Mouse (Mus musculus) MEL (cell line): ENCODE data around the gene Plcxd2.

Experiments used
- EP300 ChIP-seq, 2 experiments: IDR thresholded peaks; 2 replicates each; pipeline ENCODE4 v1.6.1; 2011; ENCODE audit warnings: improper control_type of control experiment in 2 of 2, low read length in 2 of 2, low read depth in 1 of 2, mild to moderate bottlenecking in 1 of 2
- ETS1 ChIP-seq: IDR thresholded peaks from 2 replicates; pipeline ENCODE4 v1.6.1; 2012; ENCODE audit warnings: low read depth, mild to moderate bottlenecking, inconsistent platforms, low read length, improper control_type of control experiment, moderate library complexity
- GATA1 ChIP-seq: IDR thresholded peaks from 2 replicates; pipeline ENCODE4 v1.6.1; 2011; ENCODE audit warnings: low read depth, low read length, improper control_type of control experiment
- MAFK ChIP-seq: IDR thresholded peaks from 2 replicates; pipeline ENCODE4 v1.6.1; 2011; ENCODE audit warnings: low read depth, mild to moderate bottlenecking, low read length, improper control_type of control experiment, borderline replicate concordance
- POLR2A ChIP-seq, 2 experiments: IDR thresholded peaks; 2 replicates each; pipeline ENCODE4 v1.6.1; 2011 to 2012; ENCODE audit warnings: low read length in 2 of 2, mild to moderate bottlenecking in 2 of 2, control low read depth in 1 of 2, improper control_type of control experiment in 1 of 2, low read depth in 1 of 2, moderate library complexity in 1 of 2; ENCODE audit not compliant: control insufficient read depth in 1 of 2, insufficient read depth in 1 of 2, poor library complexity in 1 of 2
- SIN3A ChIP-seq: IDR thresholded peaks from 2 replicates; pipeline ENCODE4 v1.6.1; 2012; ENCODE audit warnings: low read length, improper control_type of control experiment, inconsistent platforms
- USF1 ChIP-seq: IDR thresholded peaks from 2 replicates; pipeline ENCODE4 v1.6.1; 2014; ENCODE audit warnings: low read depth, mild to moderate bottlenecking, inconsistent platforms, low read length, improper control_type of control experiment, moderate library complexity

GRCm38 (mm10) chr16:45963088-45963487, 46.9 kb downstream of the Plcxd2 start:
- TF ChIP-seq GATA1 (no peak), USF1 (no peak), POLR2A (IDR thresholded peaks at IDR 0.05; ENCODE audit: control insufficient read depth in 1 of 2, insufficient read depth in 1 of 2, low read depth in 1 of 2, low read length in 2 of 2, poor library complexity in 1 of 2) (no peak), SIN3A (no peak), EP300 (IDR thresholded peaks at IDR 0.05; ENCODE audit: low read depth in 1 of 2, low read length in 2 of 2) (no peak), MAFK (no peak), ETS1 (no peak)
